Mouse (Mus musculus) kidney, embryonic 14.5 days (tissue): ENCODE data around the gene Kpna2. TPM values are rescaled to one million over a fixed set of nuclear protein-coding genes. Genes with fewer than 3 reads are reported as not detected.

ENCODE experiments used
- ATAC-seq: fragments of 200-750 bp; cut with Nextera tagmentation; 2 replicates; pipeline ENCODE4 v1.8.0; 2017; ENCODE audit warnings: moderate number of reproducible peaks, mild to moderate bottlenecking, moderate TSS enrichment, moderate library complexity; ENCODE audit not compliant: low FRiP score, low TSS enrichment
- H3K27ac ChIP-seq: fragments of 300-500 bp; sonication (generic); 2 replicates; pipeline ENCODE4 v1.5.1; 2014; ENCODE audit warnings: low read depth, mild to moderate bottlenecking, low read length, moderate library complexity, mixed read lengths
- H3K27me3 ChIP-seq: fragments of 300-500 bp; sonication (generic); 2 replicates; pipeline ENCODE4 v1.6.1; 2014; ENCODE audit warnings: mild to moderate bottlenecking, low read length; ENCODE audit not compliant: control insufficient read depth, insufficient read depth
- H3K36me3 ChIP-seq: fragments of 300-500 bp; sonication (generic); 2 replicates; pipeline ENCODE4 v1.6.1; 2014; ENCODE audit warnings: low read length, mixed read lengths; ENCODE audit not compliant: control insufficient read depth, insufficient read depth
- H3K4me1 ChIP-seq: fragments of 300-500 bp; sonication (generic); 2 replicates; pipeline ENCODE4 v1.6.1; 2014; ENCODE audit warnings: low read length, mixed read lengths; ENCODE audit not compliant: control insufficient read depth, insufficient read depth
- H3K4me2 ChIP-seq: fragments of 300-500 bp; sonication (generic); replicated peaks from 2 replicates; pipeline ENCODE4 v1.6.1; 2014; ENCODE audit warnings: low read depth, mild to moderate bottlenecking, low read length
- H3K4me3 ChIP-seq: fragments of 300-500 bp; sonication (generic); 2 replicates; pipeline ENCODE4 v1.5.1; 2014; ENCODE audit warnings: mild to moderate bottlenecking, low read length
- H3K9ac ChIP-seq: fragments of 300-500 bp; sonication (generic); 2 replicates; pipeline ENCODE4 v1.6.1; 2014; ENCODE audit warnings: low read depth, mild to moderate bottlenecking, low read length, moderate library complexity
- H3K9me3 ChIP-seq: fragments of 300-500 bp; sonication (generic); 2 replicates; pipeline ENCODE4 v1.6.1; 2016; ENCODE audit warnings: low read length; ENCODE audit not compliant: control insufficient read depth
- WGBS: fragments of 180-500 bp; shearing (Covaris S2); extraction: QIAGEN DNeasy Blood & Tissue Kit; methylation state at CpG from one replicate; pipeline ENCODE4 v1.1.7; 2014; 5-methylcytosine and 5-hydroxymethylcytosine counted together
- polyA plus RNA-seq: library from polyadenylated mRNA; unstranded; fragments of >200 nt; fragmentation: Nextera tagmentation; extraction: Ambion mirVana; gene quantifications from 2 replicates; pipeline ENCODE4 v1.2.1, GENCODE M21; 2014

The Kpna2 gene
- polyA plus RNA-seq, 1 experiment from 2014 or later: 460 TPM

- Histone ChIP-seq H3K4me2 (no peak overlapping the region), H3K4me3 (no peak overlapping the region), H3K36me3 (no peaks in the 10 kb centered on the region), H3K4me1 (no peaks in the 10 kb centered on the region), H3K27ac (no peak overlapping the region), H3K9me3 (no peaks in the 10 kb centered on the region), H3K27me3 (no peaks in the 10 kb centered on the region), H3K9ac (no peak overlapping the region)
- ATAC-seq: no peak
- WGBS: 79% methylated on average over 8 of the region's 8 CpGs
Measured at GRCm38 (mm10) chr11:106976194-106976593, 23.1 kb downstream of the Kpna2 start.

GRCm38 (mm10) chr11:106975419-106976177 is 23.7 kb downstream of the Kpna2 start:
- no peaks in the 10 kb centered on the region for H3K36me3 ChIP-seq
- no peak overlapping the region for H3K4me3 ChIP-seq
- WGBS: 64% methylated on average over 8 of the region's 8 CpGs
- H3K9me3 ChIP-seq: no peaks in the 10 kb centered on the region
- H3K27me3 ChIP-seq: no peaks in the 10 kb centered on the region
- H3K27ac ChIP-seq: no peak overlapping the region
- H3K9ac ChIP-seq: no peak overlapping the region
- no peak for ATAC-seq
- no peaks in the 10 kb centered on the region for H3K4me1 ChIP-seq
- no peak overlapping the region for H3K4me2 ChIP-seq

- no peaks in the 10 kb centered on the region for H3K36me3 ChIP-seq
- H3K9ac ChIP-seq: no peak overlapping the region
- ATAC-seq: no peak
- H3K4me1 ChIP-seq: no peaks in the 10 kb centered on the region
- no peaks in the 10 kb centered on the region for H3K9me3 ChIP-seq
- no peak overlapping the region for H3K4me2 ChIP-seq
- WGBS: 76% methylated on average over 2 of the region's 2 CpGs
- no peak overlapping the region for H3K27ac ChIP-seq
- no peaks in the 10 kb centered on the region for H3K27me3 ChIP-seq
- no peak overlapping the region for H3K4me3 ChIP-seq
Measured at GRCm38 (mm10) chr11:106974440-106974839, 24.9 kb downstream of the Kpna2 start.

GRCm38 (mm10) chr11:106973016-106973415 is 26.3 kb downstream of the Kpna2 start:
- 84% methylated on average over 5 of the region's 5 CpGs for WGBS
- Histone ChIP-seq H3K9me3 (no peaks in the 10 kb centered on the region), H3K27me3 (no peaks in the 10 kb centered on the region), H3K4me3 (no peak overlapping the region), H3K36me3 (no peaks in the 10 kb centered on the region), H3K27ac (no peak overlapping the region), H3K4me1 (no peaks in the 10 kb centered on the region), H3K9ac (no peak overlapping the region), H3K4me2 (no peak overlapping the region)
- ATAC-seq: no peak

- Histone ChIP-seq H3K4me3 (no peak overlapping the region), H3K4me1 (no peaks in the 10 kb centered on the region), H3K4me2 (no peak overlapping the region), H3K36me3 (no peaks in the 10 kb centered on the region), H3K27me3 (no peaks in the 10 kb centered on the region), H3K27ac (no peak overlapping the region), H3K9ac (no peak overlapping the region), H3K9me3 (no peaks in the 10 kb centered on the region)
- 82% methylated on average over 8 of the region's 8 CpGs for WGBS
- no peak for ATAC-seq
Measured at GRCm38 (mm10) chr11:106969798-106970197, 29.5 kb downstream of the Kpna2 start.

GRCm38 (mm10) chr11:106967630-106968029 is 31.7 kb downstream of the Kpna2 start:
- ATAC-seq: no peak
- H3K4me1 ChIP-seq: no peaks in the 10 kb centered on the region
- no peak overlapping the region for H3K9ac ChIP-seq
- H3K27ac ChIP-seq: peak overlapping the region; percentile 73; the same call in 1 of the 2 replicates
- WGBS: 56% methylated on average over 10 of the region's 10 CpGs
- H3K4me2 ChIP-seq: no peak overlapping the region
- no peaks in the 10 kb centered on the region for H3K9me3 ChIP-seq
- no peak overlapping the region for H3K4me3 ChIP-seq
- no peaks in the 10 kb centered on the region for H3K27me3 ChIP-seq
- H3K36me3 ChIP-seq: no peaks in the 10 kb centered on the region

GRCm38 (mm10) chr11:106965881-106966280 is 33.5 kb downstream of the Kpna2 start:
- 92% methylated on average over 4 of the region's 4 CpGs for WGBS
- Histone ChIP-seq H3K9me3 (no peaks in the 10 kb centered on the region), H3K36me3 (no peaks in the 10 kb centered on the region), H3K4me3 (no peak overlapping the region), H3K9ac (no peak overlapping the region), H3K27me3 (no peaks in the 10 kb centered on the region), H3K4me1 (no peaks in the 10 kb centered on the region; the same call in 1 of the 2 replicates), H3K27ac (no peak overlapping the region), H3K4me2 (no peak overlapping the region)
- no peak for ATAC-seq

GRCm38 (mm10) chr11:106962310-106962709 is 37.0 kb downstream of the Kpna2 start:
- Histone ChIP-seq H3K4me3 (no peak overlapping the region), H3K4me1 (no peaks in the 10 kb centered on the region; the same call in 1 of the 2 replicates), H3K9me3 (no peaks in the 10 kb centered on the region; the same call in 1 of the 2 replicates), H3K9ac (no peak overlapping the region), H3K27ac (no peak overlapping the region), H3K27me3 (no peaks in the 10 kb centered on the region), H3K36me3 (no peaks in the 10 kb centered on the region), H3K4me2 (no peak overlapping the region)
- no peak for ATAC-seq
- 81% methylated on average over 9 of the region's 9 CpGs for WGBS

- no peaks in the 10 kb centered on the region for H3K36me3 ChIP-seq
- H3K27me3 ChIP-seq: no peaks in the 10 kb centered on the region
- peak overlapping the region; percentile 47; the same call in 1 of the 2 replicates for H3K27ac ChIP-seq
- H3K4me3 ChIP-seq: no peak overlapping the region
- no peak overlapping the region for H3K9ac ChIP-seq
- H3K4me1 ChIP-seq: no peaks in the 10 kb centered on the region; the same call in 1 of the 2 replicates
- ATAC-seq: no peak
- H3K9me3 ChIP-seq: no peaks in the 10 kb centered on the region; the same call in 1 of the 2 replicates
- WGBS: 72% methylated on average over 13 of the region's 13 CpGs
- H3K4me2 ChIP-seq: no peak overlapping the region
Measured at GRCm38 (mm10) chr11:106961471-106962081, 37.8 kb downstream of the Kpna2 start.
